In the genomic region with DNA sequence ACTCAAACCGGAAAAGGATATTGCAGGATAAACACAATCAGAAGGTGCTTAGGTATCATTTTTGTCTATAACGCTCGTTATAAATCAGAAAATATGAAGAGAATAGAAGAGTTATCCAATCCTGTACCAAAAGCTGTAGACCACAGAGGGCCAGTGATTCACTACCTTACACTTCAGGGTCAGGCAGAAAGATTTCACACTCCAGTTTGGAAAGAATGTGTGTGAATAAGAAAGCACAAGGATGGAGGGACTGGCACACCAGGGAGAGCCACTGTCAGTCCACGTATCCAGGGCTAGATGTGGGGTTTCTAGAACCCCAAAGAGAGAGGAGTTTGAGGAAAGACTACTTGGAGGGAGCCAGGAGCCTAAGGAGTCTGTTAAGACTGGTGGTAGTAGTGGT, we compare ENCODE assay signal across 10 mouse cellular contexts. TPM values are rescaled to one million over a fixed set of nuclear protein-coding genes. Genes with fewer than 3 reads are reported as not detected.
A peak's percentile ranks its signal among the peaks of the same experiment; 100 is the strongest.
DNase-seq lines count a peak whose midpoint lies in the region; ATAC-seq lines count a peak whose summit lies in the region.
"Had no signal": no experiment of that assay in that cellular context is flagged by ENCODE, and none has a peak within 500 bp of the region (broad histone marks: within the 10 kb centered on the region; RNA-seq: fewer than 3 reads in every experiment).

No protein-coding gene starts in this region.

- no peak overlapping the region; the same call in 1 of the 2 replicates for H3K4me3 ChIP-seq in liver, embryonic 11.5 days (ENCODE audit: low read depth, low read length)
- H3K4me3 ChIP-seq in intestine, embryonic 16.5 days (ENCODE audit: low read length): peak overlapping the region; percentile 79
- H3K4me3 ChIP-seq in neural tube, embryonic 15.5 days (replicated peaks): peak overlapping the region; percentile 82

- H3K36me3 ChIP-seq in liver, embryonic 11.5 days (ENCODE audit: control insufficient read depth, insufficient read depth, low read length): no peaks in the 10 kb centered on the region
- H3K36me3 ChIP-seq in intestine, embryonic 16.5 days (ENCODE audit: control insufficient read depth, insufficient read depth, low read length): no peaks in the 10 kb centered on the region
- H3K36me3 ChIP-seq in neural tube, embryonic 15.5 days: no peaks in the 10 kb centered on the region

- H3K9ac ChIP-seq in liver, embryonic 11.5 days (ENCODE audit: low read depth, low read length): peak overlapping the region; percentile 83; the same call in 1 of the 2 replicates
- H3K9ac ChIP-seq in intestine, embryonic 16.5 days (ENCODE audit: low read depth, low read length): peak overlapping the region; percentile 92
- no peak overlapping the region for H3K9ac ChIP-seq in neural tube, embryonic 15.5 days (replicated peaks)

- H3K4me2 ChIP-seq in liver, embryonic 11.5 days: peak overlapping the region; percentile 60
- H3K4me2 ChIP-seq in intestine, embryonic 16.5 days (ENCODE audit: low read depth, low read length): peak overlapping the region; percentile 67
- peak overlapping the region; percentile 79 for H3K4me2 ChIP-seq in neural tube, embryonic 15.5 days

- DNase-seq in adrenal gland, adult 2 months: peak; percentile 42
- DNase-seq in adrenal gland, postnatal 25 days: no peak
- DNase-seq in liver, embryonic 11.5 days (ENCODE audit: low spot score): no peak
- DNase-seq in liver: no peak
- DNase-seq in right cerebral cortex, postnatal 25 days: no peak
- no peak for DNase-seq in layer of hippocampus, adult 8-10 months (ENCODE audit: low spot score in 2 of 2)

- H3K9me3 ChIP-seq in liver, embryonic 11.5 days (ENCODE audit: control insufficient read depth, low read length): no peaks in the 10 kb centered on the region
- H3K9me3 ChIP-seq in intestine, embryonic 16.5 days (ENCODE audit: control insufficient read depth, low read length): no peaks in the 10 kb centered on the region
- no peaks in the 10 kb centered on the region for H3K9me3 ChIP-seq in neural tube, embryonic 15.5 days (replicated peaks)

- no peak overlapping the region for H3K27ac ChIP-seq in liver, embryonic 11.5 days (ENCODE audit: low read depth, low read length)
- H3K27ac ChIP-seq in intestine, embryonic 16.5 days (ENCODE audit: low read length): peak overlapping the region; percentile 99
- no peak overlapping the region for H3K27ac ChIP-seq in neural tube, embryonic 15.5 days (replicated peaks)

- H3K4me1 ChIP-seq in liver, embryonic 11.5 days (replicated peaks; ENCODE audit: control insufficient read depth, insufficient read depth, low read length): peaks cover 10% of the 10 kb centered on the region
- peaks cover 26% of the 10 kb centered on the region for H3K4me1 ChIP-seq in intestine, embryonic 16.5 days (ENCODE audit: control insufficient read depth, insufficient read depth, low read length)
- H3K4me1 ChIP-seq in neural tube, embryonic 15.5 days: peaks cover 14% of the 10 kb centered on the region

- H3K27me3 ChIP-seq in liver, embryonic 11.5 days (replicated peaks; ENCODE audit: control insufficient read depth, insufficient read depth, low read length): no peaks in the 10 kb centered on the region; the same call in 1 of the 2 replicates
- H3K27me3 ChIP-seq in intestine, embryonic 16.5 days (replicated peaks; ENCODE audit: control insufficient read depth, insufficient read depth, low read length): no peaks in the 10 kb centered on the region
- 0 out of 2 replicates have a peak, but pooled peaks cover 3% of the 10 kb centered on the region for H3K27me3 ChIP-seq in neural tube, embryonic 15.5 days (replicated peaks)

- no peak for ATAC-seq in liver, embryonic 11.5 days (replicated peaks; ENCODE audit: low FRiP score)
- ATAC-seq in intestine, embryonic 16.5 days: no peak
- ATAC-seq in neural tube, embryonic 15.5 days (ENCODE audit: low FRiP score): no peak

- WGBS in liver, embryonic 11.5 days: 44% methylated on average over 4 of the region's 4 CpGs
- WGBS in intestine, embryonic 16.5 days: 45% methylated on average over 4 of the region's 4 CpGs
- 61% methylated on average over 4 of the region's 4 CpGs for WGBS in neural tube, embryonic 15.5 days

RNA-seq across cellular contexts. Expression of a gene that starts 0.7 kb away (rescaled TPM):
- 100 to 1,000 TPM in 1 of 2 experiments, 10 to 100 TPM in 1; 99.3 to 144 TPM for total RNA-seq in adrenal gland, adult 2 months (2021)
- polyA plus RNA-seq in adrenal gland, adult 2 months (2012; rRNA removed): 87.9 and 111 TPM in 2 replicates
- total RNA-seq in adrenal gland, postnatal 25 days (2021): 111 and 132 TPM in 2 replicates
- polyA plus RNA-seq in liver, embryonic 11.5 days (2014; fragmentation: Nextera tagmentation; extraction: Ambion mirVana): 157 and 179 TPM in 2 replicates
- 1,956 and 2,187 TPM in 2 replicates for polyA plus RNA-seq in intestine, embryonic 16.5 days (2015; fragmentation: Nextera tagmentation; extraction: Ambion mirVana)
- polyA plus RNA-seq in neural tube, embryonic 15.5 days (2015; fragmentation: Nextera tagmentation; extraction: Ambion mirVana): 105 and 153 TPM in 2 replicates
- total RNA-seq in layer of hippocampus, adult 8-10 months (2022): 100 to 1,000 TPM in 3 of 4 experiments, 10 to 100 TPM in 1; 97.0 to 114 (median 108) TPM

RNA-seq across cellular contexts. Expression of a gene that starts 22.5 kb away (rescaled TPM):
- not detected for total RNA-seq in adrenal gland, adult 2 months (2021)
- not detected in 2 replicates for polyA plus RNA-seq in adrenal gland, adult 2 months (2012; rRNA removed)
- total RNA-seq in adrenal gland, postnatal 25 days (2021): not detected in 2 replicates
- polyA plus RNA-seq in liver, embryonic 11.5 days (2014; fragmentation: Nextera tagmentation; extraction: Ambion mirVana): not detected in 2 replicates
- polyA plus RNA-seq in intestine, embryonic 16.5 days (2015; fragmentation: Nextera tagmentation; extraction: Ambion mirVana): 0.59 and 0.70 TPM in 2 replicates
- polyA plus RNA-seq in neural tube, embryonic 15.5 days (2015; fragmentation: Nextera tagmentation; extraction: Ambion mirVana): 0.11 and 0.46 TPM in 2 replicates
- under 1 TPM in 1 of 4 experiments, not detected in 3; 0.14 TPM for total RNA-seq in layer of hippocampus, adult 8-10 months (2022)
- total RNA-seq: gastrocnemius, postnatal 25 days; liver, adult 2 months had no signal
- polyA plus RNA-seq: liver, adult 2 months had no signal

RNA-seq across cellular contexts. Expression of a gene that starts 33.5 kb away (rescaled TPM):
- 10 to 100 TPM; 23.0 to 25.2 TPM for total RNA-seq in adrenal gland, adult 2 months (2021)
- polyA plus RNA-seq in adrenal gland, adult 2 months (2012; rRNA removed): 27.8 and 38.6 TPM in 2 replicates
- total RNA-seq in adrenal gland, postnatal 25 days (2021): 20.6 and 32.1 TPM in 2 replicates
- 15.8 TPM in 2 replicates for polyA plus RNA-seq in liver, embryonic 11.5 days (2014; fragmentation: Nextera tagmentation; extraction: Ambion mirVana)
- 47.8 and 54.7 TPM in 2 replicates for polyA plus RNA-seq in intestine, embryonic 16.5 days (2015; fragmentation: Nextera tagmentation; extraction: Ambion mirVana)
- 41.4 and 46.9 TPM in 2 replicates for polyA plus RNA-seq in neural tube, embryonic 15.5 days (2015; fragmentation: Nextera tagmentation; extraction: Ambion mirVana)
- 10 to 100 TPM; 22.1 to 23.2 (median 22.3) TPM for total RNA-seq in layer of hippocampus, adult 8-10 months (2022)

Comparison
In these comparisons a context has a peak if more than half of its experiments do, and no peak if none do; other contexts are left out.
1. RNA of a gene that starts 0.7 kb away (polyA plus RNA-seq): 1,956 to 2,187 TPM in intestine, embryonic 16.5 days; 157 to 179 TPM in liver, embryonic 11.5 days, 87.9 to 111 TPM in adrenal gland, adult 2 months and 105 to 153 TPM in neural tube, embryonic 15.5 days; every median in the first group is over 10 times any median in the second.
2. Peak in every context shown above with its lines, with median percentiles within 50 percentile points of each other: H3K4me2 ChIP-seq.